Mouse (Mus musculus): ENCODE data around the gene Il17rd.

GRCm38 (mm10) chr14:27094247-27094646 lies 55.5 kb downstream of the Il17rd start:
- TF ChIP-seq CTCF (IDR thresholded peaks at IDR 0.05; ENCODE audit: extremely low read depth, insufficient read depth, insufficient read length, insufficient replicate concordance) (no peak), POLR2A (IDR thresholded peaks at IDR 0.05; ENCODE audit: low read depth, low read length) (no peak)

Measured in spleen, adult 2 months (tissue).